Mouse (Mus musculus) cerebellum, postnatal 36 days (tissue): ENCODE results near the gene Asic2.

Source experiments
- DNase-seq, 2 experiments: peaks; one replicate each; pipeline ENCODE4 v3.0.0; 2021 to 2022; ENCODE audit warnings: mixed read lengths in 2 of 2

The Asic2 gene

DNA sequence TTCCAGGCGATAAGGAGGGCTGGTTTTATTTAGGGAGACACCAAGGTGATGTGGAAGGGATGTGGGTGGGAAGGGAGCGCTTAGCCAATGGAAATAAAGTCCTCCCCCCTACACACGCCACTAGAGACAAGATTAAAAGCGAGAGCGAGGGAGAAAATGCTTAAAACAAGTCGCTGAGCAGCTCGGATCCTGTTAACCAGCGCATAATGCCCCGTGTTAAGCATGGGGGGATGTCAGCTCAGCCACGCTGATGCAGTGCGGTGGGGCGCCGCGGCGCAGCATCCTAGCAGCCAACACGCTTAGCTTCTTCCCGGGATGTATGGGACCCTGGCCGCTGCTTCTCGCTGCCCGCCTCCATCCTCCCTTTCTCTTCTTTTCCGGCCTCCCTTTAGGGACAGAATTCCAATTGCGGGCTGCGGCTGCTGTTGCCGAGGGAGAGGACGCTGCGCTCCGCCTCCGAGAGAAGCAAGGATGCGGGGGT, at the start of gene Asic2:
Asic2 (minus strand) TSS at position 57 of the 481 bp plus-strand sequence.
- DNase-seq, result no peak

GRCm38 (mm10) chr11:82016181-82016780, 48.0 kb upstream of the Asic2 start:
- DNase-seq, result no peak

- no peak for DNase-seq
Measured at GRCm38 (mm10) chr11:82015066-82015465, 46.8 kb upstream of the Asic2 start.

GRCm38 (mm10) chr11:82013756-82014155, 45.5 kb upstream of the Asic2 start:
- DNase-seq, result no peak

DNA sequence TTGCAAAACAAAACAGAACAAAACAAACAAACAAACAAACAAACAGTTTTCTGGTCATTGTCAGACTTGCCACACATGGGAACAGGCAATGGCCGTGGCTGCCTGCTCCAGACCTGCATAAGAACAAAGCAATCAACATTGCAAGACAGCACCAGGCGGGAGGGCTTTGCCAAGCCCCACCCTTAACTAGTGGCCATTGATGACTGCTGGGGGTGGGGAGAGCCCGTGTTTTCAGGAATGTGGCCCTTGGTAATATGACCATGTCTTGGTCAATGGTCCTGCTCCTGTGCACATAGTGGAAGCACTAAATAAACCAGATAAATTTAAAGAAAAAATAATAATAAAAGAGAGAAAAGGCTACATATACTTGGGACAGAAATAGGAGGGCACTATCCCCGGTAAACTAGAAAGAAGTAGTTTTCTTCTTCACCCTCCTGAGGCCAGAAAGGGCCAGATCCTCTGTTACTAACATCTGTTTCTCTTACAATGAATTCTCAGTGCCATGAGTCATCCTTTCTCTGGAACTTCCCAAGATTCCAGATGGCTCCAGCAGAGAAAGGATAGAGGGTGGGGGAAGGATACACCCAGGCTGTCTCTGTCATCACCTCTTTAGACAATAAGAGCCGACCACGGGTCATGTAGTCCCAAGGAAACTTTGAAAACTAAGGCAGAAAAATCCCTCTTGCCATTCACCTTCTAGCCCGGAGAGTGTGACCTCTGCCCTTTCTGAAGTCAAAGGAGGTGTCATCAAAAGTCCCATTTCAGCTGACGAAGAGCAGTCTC, 43.3 kb upstream of the Asic2 start:
- DNase-seq, result no peak

DNA sequence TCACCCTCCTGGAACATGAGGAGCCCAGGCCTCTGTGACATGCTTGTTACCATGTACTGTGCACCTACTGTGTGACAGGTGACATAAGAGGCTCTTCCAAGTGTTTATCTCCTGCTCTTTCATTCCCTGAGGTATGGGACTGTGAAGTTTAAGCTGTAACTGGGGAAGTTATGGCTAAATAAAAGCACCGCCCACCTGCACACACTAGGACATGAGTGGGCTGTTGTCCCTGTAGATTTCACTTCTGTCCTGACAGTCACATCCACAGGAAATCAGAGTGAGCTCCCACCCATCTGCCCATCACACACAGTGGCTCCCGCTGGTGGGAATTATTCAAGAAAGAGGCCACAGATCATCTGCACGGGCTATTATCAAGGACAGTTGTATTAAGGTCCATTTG, 41.9 kb upstream of the Asic2 start:
- DNase-seq, result no peak

DNA sequence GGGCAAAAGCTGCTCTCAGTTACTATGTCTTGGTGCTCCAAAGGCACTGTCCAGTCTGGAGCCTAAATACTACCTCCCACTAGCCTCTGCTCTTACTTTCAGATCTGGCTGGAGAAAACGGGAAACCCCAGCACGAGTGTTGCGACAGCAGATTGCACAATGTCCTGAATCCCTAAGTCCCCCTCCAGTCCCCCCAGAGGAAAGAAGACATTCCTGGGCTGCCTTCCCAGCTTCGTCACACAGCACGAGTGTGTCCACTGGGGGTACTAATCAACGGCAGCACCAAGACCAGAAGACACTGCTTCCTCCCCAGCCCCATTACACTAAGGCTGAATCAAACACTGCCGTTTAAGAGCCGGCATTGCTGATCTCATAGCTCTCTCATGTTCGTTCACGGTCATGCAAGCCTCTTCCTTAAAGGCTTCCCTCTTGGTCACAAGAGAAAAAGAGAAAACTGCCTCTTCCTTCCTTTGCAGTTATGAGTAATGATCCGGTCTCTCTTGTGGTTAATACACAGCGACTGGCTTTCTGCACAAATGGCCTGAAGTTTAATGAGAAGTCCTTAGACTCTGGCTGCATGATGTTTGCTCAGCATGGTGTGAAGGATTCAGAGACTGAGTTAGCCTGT, 38.7 kb upstream of the Asic2 start:
- no peak for DNase-seq

DNA sequence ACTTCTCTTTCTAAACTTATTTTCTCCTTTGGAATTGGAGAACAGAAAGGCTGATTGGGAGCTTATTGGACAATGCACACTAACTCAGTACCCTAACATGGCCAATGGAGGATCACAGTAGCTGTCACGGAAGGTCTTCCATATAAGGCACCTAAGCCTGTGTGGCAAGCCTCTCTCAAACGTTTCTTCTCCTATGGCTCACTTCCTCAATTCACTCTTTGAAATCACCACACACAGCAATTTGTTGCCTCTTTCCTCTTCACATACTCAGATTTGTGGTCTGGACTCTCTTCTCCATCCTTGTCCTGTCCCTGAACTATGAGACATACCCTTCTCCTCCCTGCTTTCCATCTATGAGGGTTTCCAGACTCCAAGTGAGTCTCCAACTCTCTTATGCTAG, 36.6 kb upstream of the Asic2 start:
- no peak for DNase-seq

GRCm38 (mm10) chr11:82000581-82000980, 32.3 kb upstream of the Asic2 start:
- no peak for DNase-seq

- no peak for DNase-seq
Measured at GRCm38 (mm10) chr11:81999469-81999868, 31.2 kb upstream of the Asic2 start.

DNA sequence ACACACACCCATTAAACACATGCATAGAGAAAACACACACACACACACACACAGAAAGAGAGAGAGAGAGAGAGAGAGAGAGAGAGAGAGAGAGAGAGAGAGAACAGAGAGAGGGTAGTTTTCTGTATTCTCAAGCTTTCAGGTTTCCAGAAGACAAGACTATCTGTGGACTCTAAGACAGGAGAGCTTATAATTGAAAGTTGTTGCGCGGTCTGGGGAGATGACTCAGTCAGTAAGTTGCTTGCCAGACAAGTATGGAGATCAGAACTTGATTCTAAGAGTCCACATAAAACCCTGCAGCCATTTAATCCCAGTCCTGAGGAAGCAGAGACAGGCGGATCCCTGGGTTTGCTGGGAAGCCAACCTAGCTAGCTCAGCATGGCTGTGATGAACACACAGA, 30.4 kb upstream of the Asic2 start:
- DNase-seq, result no peak

GRCm38 (mm10) chr11:81997085-81997484, 28.8 kb upstream of the Asic2 start:
- DNase-seq, result no peak

DNA sequence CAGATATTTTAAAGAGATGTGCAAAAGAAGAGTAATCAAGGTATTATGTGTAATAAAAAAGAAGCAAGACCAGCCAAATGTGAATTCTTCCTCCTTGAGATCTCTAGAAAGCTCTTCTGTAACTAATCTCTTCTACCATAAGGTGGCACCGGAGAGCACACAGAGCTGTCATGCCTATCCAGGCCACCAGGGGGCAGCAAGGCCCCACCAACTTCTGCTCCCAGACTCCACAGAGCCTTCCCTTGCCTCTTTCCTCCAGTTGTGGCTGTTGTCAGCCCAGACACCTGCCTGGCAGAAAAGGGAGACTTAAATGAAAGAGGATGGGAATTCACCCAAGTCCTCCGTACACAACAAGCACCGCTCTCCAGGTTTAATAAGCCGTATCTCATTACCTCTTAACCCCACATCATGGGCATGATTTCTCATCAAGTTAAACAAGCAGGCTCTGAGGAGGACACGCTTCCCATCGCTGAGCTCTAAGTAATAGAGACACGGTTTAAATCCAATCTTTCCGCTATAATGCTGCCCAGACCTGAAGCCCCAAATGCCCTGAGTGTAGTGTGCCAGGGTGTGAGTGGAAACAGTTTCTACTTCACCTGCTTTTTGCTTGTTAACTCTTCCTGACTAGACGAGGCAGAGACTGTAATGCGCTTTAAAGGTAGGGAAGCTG, 28.1 kb upstream of the Asic2 start:
- peak; percentile 69 to 76 for DNase-seq

- DNase-seq, result peak; percentile 38 to 51
Measured at GRCm38 (mm10) chr11:81983146-81983545, 14.9 kb upstream of the Asic2 start.

GRCm38 (mm10) chr11:81982191-81982590, 13.9 kb upstream of the Asic2 start:
- DNase-seq, result no peak

DNA sequence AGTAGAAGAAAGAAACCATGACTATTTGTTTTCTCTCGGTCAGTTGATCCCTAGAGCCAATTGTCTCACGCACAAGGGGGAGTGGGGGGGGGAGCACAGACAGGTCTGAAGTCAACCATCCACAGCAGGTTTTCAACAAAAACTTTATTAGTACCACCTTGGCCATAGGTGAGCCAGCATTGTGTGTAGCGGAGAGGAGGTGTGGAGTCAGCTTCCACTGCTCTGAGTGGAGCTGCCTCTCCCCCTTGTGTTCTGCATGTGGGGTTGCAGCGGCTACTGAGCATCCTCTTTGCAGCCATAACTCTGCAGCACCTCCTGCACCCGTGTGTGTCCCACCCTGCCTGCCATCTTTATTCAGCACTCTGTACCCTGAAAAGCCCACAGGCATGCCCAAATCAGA, 6.3 kb upstream of the Asic2 start:
- DNase-seq, result no peak

GRCm38 (mm10) chr11:81973699-81974098, 5.4 kb upstream of the Asic2 start:
- no peak for DNase-seq

DNA sequence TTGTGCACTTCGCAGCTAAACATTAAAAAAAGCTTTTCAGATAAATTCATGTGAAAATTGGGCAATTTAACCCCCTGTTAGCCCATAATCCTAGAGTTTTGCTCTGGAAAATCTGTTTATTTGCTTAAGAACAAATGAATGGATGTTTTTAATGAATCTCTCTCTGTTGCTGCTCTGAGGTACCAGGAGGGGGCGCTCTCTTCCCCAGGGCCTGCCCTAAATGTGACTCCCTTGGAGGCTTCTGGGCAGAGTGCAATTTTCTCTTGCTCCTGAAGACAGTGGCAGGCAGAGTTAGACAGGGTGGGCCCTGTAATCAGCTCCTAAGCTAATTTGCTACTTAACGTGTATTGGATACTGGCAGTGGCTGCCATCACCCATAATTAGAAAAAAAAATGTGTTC, 3.8 kb upstream of the Asic2 start:
- no peak for DNase-seq

GRCm38 (mm10) chr11:81966626-81967289, 1.5 kb downstream of the Asic2 start:
- DNase-seq, result no peak

GRCm38 (mm10) chr11:81965653-81966625, 2.3 kb downstream of the Asic2 start:
- no peak for DNase-seq

DNA sequence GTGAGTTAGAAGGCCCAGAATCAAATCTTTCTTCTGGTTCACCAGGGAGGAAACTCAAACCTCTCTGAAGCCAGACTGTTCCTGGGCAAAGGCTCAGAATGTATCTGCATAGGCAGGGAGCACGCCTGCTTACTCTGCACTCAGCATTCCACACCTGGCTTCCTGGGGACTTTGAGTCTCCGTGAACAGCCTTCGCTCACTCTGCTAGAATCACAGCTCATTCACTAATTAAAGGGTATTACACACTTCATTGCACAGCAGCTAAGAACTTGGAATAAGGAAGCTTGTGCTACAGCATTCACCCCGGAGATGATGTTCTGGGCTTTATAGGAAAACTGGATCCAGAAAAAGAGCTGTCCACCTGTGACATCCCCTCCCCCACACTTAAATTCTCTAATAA, 3.7 kb downstream of the Asic2 start:
- DNase-seq, result no peak

- DNase-seq, result no peak
Measured at GRCm38 (mm10) chr11:81954398-81954797, 13.9 kb downstream of the Asic2 start.
